Mouse (Mus musculus) cerebellum, postnatal 25 days (tissue): ENCODE measurements around the gene Pih1d1.

Source experiments
- DNase-seq, 2 experiments: peaks; one replicate each; pipeline ENCODE4 v3.0.0; 2021; ENCODE audit warnings: mixed read lengths in 2 of 2

Gene Pih1d1

DNA sequence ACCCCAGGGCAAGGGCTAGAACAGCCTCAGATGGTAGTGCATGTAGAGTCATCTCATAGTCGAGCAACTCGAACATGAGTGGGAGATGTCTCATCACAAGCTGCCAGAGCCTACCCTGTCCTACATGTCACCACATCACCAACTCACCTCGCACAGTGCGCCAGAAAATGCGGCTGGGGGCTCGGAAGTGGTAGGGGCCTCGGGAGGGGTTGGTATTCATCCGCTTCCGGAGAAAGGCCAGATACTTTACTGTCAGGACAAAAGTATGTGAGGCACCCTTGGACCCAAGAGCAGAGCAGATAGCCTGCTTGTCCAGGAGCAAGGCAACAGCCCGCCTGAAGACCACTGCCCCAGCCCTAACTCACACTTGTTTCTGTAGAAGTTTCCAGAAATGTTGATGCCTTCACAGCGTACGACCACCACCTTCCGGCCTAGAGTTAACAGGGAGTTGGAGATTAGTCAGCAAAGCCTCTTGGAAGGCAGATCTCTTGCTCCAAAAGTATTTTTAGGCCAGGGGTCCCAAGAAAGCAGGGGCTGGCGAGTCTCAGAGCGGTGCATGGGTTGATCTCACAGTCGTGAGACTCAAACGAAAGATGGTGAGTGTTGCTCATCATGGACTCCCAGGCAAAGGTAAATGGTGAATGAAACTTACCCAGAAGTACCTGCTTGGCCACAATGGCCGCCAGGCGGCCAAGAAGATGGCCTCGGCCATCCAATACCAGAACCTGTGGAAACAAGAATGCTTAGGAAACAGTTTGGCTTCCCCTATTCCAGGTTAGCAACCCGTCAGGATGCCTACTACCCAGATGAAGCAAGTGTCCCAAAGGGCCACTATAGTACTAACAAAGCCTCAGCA is 27.0 kb upstream of the Pih1d1 start:
- DNase-seq = no peak

GRCm38 (mm10) chr7:45127700-45128224 is 26.3 kb upstream of the Pih1d1 start:
- DNase-seq = no peak

GRCm38 (mm10) chr7:45128624-45129246 is 25.4 kb upstream of the Pih1d1 start, which contains the start of gene Rpl13a:
Gene Rpl13a (minus strand): TSS chr7:45128761.
- peak; percentile 98 for DNase-seq

- DNase-seq = no peak
Measured at GRCm38 (mm10) chr7:45129318-45129717, 24.8 kb upstream of the Pih1d1 start.

DNA sequence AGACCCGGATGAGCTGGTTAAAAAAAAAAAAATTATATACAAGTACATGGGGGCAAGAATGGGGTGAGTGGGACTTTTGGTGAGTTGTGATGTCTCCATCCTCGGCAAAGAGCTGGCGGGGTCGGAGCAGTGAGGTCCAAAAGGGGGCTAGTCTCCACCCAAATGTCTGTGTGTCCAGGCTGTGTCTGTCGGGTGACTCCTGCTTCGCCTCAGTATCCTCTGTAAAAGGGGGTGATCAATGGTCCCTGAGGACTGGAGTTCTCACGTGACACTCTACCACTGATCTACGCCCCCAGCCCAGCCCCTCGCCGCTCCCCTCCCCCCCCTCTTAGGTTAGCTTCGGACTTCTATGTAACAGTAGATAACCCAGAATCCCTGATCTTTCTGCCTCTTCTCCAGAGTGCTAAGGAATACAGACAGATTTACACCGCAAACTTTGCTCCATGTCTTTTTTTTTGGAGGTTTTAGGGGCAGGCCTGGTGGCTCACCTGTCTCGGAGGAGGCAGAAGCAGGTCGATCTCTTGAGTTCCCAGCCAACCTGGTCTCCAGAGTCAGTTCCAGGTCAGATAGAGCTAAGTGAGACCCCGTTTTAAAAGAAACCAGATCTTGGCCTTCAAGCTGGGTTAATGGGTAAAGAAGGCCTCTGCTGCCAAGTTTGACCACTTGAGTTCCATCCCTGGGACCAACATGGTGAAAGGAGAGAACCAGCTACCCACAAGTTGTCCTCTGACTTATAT is 24.2 kb upstream of the Pih1d1 start:
- peak in 1 of 2 experiments; percentile 9 for DNase-seq

GRCm38 (mm10) chr7:45131850-45132249 is 22.3 kb upstream of the Pih1d1 start:
- DNase-seq = no peak

- DNase-seq = peak in 1 of 2 experiments; percentile 36
Measured at GRCm38 (mm10) chr7:45133446-45134159, 20.5 kb upstream of the Pih1d1 start.

- DNase-seq = peak in 1 of 2 experiments; percentile 36
Measured at GRCm38 (mm10) chr7:45134544-45135026, 19.5 kb upstream of the Pih1d1 start.

DNA sequence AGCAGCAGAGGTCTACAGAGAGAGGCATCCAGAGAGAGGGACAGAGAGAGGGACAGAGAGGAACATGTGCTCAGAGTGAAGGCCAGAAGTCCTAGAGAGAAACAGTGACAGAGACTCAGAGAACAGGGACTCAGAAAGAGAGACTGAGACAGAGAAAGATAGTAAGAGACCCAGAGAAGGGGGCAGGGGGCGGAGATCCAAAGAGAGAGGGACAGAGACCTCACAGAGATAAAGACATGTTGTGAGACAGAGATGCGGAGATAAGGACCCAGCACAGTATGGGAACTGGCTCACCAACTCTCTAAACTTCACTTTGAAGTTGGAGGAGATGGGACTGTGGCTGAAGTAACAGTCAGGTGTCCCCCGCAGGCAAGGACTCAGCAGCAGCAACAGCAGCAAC is 18.7 kb upstream of the Pih1d1 start:
- DNase-seq = no peak

- DNase-seq = peak; percentile 93 to 94
Measured at GRCm38 (mm10) chr7:45135993-45136567, 18.0 kb upstream of the Pih1d1 start, which contains the start of the genes Gm45713 and Flt3l. Gene Gm45713 (minus strand): TSS chr7:45136231. Gene Flt3l (minus strand): TSS chr7:45136432.

DNA sequence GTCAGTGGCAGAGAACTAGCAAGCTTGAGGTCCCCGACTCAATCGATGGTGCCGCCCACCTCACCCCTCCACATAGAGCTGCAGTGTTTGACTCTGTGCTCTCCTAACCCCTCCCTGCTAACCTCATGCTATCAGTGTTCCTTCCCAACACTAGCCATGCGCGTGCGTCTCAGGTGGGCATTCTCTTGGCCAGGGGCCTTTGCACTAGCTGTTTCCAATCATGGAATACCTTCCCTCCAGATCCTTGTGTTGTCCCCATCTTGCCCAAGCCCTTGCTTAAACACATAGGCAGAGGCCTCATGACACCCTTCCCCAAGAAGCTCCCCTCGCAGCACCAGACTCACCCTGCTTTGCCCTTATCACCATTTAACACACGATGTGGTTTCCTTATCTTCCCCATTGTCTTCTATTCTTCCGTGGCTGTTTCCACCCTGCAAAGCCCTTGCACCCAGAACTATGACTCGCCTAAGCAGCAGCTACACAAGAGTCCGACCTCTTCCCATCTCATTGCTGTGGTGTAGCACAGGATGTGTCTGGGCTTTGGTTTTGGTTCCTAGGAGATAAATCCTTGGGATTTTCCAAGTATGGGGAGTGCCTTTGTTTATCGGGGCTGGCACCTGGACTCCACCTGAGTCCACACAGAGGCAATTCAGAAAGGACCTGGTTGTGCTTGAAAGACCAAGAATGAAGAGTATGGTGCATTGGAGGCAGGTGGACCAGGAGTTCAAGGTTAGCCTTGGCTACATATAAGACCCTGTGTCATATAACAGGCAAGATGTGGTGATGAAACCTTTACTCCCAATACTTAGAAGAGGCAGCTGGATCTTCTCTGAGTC is 16.7 kb upstream of the Pih1d1 start:
- DNase-seq = peak in 1 of 2 experiments; percentile 11

DNA sequence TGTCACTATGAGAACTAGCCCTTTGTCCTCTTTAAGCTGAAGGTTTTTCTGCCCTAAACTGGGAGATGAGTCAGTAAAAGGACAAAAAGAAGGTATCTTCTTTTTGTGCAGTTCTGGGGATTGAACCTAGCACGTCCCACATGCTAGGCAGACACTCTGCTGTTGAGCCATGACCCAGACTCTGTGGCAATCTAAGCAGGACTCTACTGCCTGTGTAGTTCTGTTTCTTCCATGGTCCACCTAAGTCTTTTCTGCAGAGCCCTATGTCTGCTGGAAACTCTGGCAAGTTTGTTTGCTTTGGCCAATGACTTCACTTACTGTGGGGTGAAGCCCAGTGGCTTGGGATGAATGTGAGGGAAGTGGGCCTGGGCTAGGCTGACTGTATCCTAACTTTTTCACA is 15.7 kb upstream of the Pih1d1 start:
- no peak for DNase-seq

GRCm38 (mm10) chr7:45139904-45140723 is 14.0 kb upstream of the Pih1d1 start:
- peak in 1 of 2 experiments; percentile 9 for DNase-seq

DNA sequence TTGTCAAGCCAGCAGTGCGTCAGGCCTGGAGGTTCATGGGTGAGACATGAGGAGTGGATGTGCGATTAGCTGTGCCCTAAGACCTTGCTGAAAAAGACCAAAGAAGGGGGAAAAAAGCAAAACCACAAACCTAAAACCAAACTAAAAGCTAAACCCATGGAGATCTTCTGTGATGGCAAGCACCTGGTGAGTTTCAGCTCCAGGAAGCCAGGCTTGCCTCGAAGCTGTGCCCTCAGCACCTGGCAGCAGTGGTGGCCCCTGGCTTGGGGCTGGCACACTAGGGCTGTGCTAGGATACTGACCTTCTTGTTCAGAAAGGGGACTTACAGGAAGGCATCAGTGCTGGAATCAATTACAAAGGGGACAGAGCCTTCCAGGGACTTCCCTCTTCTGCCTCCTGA is 12.8 kb upstream of the Pih1d1 start:
- DNase-seq = peak in 1 of 2 experiments; percentile 5

DNA sequence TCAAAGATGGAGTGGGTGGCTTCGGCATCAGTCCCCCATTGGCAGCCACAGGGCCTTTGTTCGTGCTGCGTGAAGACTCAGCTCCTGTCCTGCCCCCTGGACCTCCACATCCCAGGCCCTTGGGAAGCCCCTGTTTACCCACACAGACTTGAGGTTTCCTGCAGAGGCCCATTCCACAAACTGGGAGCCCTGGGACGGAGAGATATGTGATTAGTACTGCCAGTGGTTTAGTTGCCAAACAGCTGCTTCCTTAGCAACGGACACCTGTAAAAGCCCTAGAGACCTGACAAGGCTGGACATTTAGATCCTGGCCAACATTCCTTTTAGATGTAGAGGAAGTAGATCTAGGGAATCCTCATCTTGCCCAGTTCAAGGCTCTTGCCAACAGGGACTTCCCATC is 12.2 kb upstream of the Pih1d1 start:
- peak in 1 of 2 experiments; percentile 1 for DNase-seq

DNA sequence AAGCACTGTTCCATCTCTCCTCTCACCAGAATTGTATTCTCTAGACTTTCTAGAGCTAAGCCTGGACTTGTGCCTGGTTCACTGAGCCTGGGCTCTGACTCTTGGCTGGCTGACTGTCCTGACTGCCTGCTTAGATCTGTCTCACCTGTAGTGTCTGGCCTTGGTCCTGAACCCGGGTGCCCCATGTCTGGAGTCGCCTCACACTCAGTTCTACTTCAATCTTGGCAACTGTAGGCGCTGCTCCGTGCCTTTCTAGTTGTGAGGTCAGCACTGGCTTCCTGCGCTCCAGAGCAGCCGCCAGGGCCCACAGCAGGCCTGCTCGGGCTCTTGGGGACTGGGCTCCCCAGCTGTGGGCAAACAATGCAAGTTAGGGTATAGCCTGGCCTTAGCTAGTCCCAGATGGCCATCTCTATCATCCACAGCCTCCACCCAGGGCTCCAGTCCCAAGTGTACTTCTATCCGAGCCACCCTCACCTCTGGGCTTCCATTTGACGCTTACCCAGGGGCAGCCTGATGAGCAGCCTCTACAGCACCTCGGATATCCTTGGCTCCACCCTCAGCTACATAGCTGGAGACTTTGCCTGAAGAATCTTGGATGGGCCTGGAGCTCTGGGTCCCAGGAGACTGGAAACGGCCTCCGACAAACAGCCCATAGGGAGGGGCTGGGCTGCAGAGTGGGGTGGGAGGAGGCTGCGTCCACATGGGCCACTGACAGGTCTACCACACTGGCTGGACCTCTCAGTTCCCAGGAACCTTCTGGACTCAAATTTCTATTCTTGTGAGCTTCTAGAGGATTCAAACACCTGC is 9.5 kb upstream of the Pih1d1 start:
- DNase-seq = no peak

- DNase-seq = no peak
Measured at GRCm38 (mm10) chr7:45145460-45145859, 8.6 kb upstream of the Pih1d1 start.

DNA sequence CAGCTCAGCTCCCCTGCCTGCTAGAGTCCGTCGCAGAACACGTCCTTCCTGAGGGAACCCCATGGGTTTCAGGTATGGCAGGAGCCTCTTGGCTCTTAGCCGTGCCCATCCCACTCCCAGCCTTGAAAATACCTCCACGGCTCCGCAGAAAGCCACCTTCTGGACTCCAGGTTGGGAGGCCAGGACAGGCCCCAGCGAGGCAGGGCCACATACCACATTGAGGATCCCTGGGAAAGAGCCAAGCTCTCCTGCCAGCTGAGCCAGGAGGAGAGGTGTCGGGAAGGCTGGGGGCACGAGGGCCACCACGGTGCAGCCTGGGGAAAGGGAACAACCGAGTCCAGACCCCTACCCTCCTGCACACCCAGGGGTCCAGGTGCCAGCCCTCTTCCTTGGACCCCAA is 6.8 kb upstream of the Pih1d1 start:
- DNase-seq = no peak

- no peak for DNase-seq
Measured at GRCm38 (mm10) chr7:45147899-45148298, 6.2 kb upstream of the Pih1d1 start.
